Mouse (Mus musculus): ENCODE data around the gene Ttll8. TPM values are rescaled to one million over a fixed set of nuclear protein-coding genes. Genes with fewer than 3 reads are reported as not detected.
A peak's percentile ranks its signal among the peaks of the same experiment; 100 is the strongest.

Ttll8 gene
- total RNA-seq, 2 experiments from 2014 or later, result not detected

DNA sequence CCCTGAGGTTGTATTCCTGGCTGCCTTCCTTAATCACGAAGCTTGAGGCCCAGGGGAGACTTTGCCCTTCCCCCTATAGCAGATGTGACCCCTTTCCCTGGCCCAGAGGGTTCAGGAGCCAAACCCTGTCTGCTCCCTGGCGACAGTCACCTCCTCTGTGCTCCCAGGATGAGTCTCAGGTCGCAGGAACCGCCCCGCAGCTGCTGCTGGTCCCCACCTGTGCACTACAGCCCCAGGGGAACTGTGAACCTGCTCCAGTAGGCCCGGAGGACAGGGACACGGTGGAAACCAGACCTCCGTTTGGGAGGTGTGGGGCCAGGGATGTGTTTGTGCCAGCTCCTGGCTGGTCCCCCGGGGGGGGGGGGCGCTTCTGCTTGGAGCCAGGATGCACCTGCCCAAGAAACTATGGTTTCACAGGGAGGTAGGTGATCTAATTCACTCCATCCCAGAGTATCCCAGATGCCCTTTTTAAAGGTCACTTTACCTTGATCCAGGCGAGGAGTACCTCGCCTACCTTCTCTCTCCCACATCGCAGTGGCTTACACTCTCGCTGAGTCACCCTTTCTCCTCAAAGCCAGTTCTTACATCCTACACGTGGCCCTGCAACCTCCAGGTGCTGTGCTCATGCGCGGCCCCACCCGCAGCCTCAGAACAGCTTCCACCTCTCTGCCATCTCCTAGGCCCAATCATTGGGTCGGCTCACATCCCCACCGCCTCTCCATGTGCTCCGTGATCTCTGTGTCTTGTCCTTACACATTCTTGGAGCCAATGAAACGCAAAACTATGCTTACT is 72.8 kb downstream of the Ttll8 start:
- DNase-seq, result no peak

DNA sequence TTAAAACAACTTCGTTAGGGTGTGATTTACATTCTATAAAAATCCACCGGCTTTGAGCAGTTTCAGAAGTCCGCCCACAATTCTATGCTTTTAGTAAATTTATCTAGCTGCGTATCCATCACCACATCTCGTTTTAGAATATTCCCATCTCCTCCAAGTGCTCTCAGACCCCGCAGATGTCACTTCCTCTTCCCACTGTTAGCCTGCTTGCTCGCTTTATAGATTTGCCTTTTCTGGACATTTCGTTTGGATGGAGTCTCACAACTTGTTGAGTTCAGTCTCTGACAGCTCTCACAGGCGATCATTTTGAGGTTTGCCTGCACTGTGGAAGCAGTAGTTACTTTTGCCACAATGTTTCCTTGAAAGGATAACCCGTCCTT is 77.2 kb downstream of the Ttll8 start:
- DNase-seq, result no peak

DNA sequence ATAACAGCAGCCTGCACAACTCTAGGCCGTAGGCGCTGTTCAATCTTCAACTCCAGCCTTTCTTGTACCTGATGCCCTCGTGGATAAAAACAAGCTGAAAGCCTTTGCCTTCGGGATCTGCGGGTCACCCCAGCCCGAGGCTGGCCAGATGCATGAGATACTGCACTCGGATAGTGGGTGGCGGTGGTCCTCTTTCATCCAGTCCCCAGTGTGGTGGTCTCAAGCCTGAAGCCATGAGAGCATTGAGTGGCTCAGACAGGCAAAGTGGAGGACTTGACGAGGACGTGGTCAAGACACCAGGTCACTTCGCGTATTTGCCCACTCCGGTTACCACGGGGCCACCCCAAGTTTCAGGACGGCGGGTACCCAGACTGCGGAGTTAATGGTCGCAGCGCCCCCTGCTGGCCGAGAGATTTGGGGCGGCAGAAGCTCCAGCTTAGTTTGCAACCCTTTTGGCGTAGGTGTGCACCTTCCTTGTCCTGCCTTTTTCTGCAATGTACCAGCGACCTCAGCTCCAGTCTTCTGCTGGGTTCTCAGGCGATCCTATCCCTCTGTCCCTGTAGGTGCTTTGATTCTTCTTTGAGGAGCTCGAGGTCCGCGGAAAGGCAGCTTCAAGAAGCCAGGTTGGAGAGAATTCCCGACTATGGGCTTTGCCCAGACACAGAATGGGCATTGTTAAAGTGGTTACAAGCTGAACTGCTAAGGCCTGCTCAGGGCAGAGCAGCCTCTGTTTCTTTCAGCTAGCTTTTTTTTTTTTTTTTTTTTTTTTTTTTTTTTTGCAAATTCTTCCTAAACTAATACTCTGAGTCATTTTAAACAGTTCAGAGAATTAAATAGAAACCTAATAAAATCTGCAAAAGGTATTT is 77.8 kb downstream of the Ttll8 start:
- peak; percentile 64 for DNase-seq

DNA sequence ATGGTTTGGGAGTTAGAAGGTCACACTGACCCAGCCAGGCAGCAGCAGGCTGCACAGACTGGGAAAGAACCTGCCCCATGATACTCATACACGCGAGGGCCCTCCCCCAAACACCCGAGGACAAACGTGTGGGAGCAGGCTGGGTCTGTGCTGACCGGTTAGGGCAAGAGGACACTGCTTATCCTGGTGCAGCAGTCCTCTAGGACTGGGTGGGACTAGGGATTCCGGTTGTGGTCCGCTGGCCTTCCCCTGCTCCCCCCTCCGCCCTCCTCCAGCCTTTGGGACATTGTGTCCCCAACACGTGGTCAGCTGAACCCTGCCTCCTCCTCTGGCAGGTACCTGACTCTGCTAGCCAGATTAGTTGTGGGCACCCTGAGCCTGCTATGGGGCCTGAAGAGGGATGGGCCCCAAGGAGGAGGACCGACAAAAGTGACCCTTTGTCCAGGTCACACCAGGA is 78.6 kb downstream of the Ttll8 start:
- DNase-seq, result peak; percentile 59

DNA sequence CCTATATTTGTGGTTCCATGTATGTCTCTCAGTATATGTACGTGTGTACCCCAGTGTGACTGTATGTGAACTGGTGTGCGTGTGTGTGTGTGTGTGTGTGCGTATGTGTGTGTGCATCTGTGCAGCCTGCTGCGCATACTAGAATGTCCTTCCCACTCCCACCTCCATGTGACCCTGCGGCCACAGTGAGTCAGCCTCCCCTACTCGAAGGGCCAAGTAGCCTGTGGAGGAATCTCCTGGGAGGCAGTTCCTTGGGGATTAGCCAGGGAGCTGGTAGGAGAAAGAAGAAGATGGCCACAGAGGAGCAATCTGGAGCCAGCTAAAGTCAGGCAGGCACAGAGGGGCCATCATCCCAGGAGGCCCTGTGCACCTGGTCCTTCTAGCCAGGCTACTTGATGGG is 79.7 kb downstream of the Ttll8 start:
- no peak for DNase-seq

DNA sequence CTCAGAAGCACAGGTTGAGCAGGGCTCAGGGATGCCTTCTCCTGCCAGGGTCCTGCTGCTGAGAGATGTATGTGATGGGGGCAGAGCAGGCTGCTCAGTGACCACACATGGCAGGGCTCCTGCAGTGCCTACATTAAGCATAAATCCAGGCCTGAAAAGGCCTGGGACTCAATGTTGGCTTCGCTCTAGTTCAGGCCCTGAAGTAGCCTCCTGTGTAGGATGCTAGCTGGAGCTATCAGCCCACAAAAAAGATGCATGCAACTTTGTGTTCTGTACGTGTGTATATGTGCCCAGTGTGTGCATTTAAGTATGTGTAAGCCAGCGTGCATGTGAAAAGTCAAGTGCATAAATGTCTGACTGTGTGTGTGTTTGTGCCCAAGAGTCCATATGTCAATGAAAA is 80.2 kb downstream of the Ttll8 start:
- no peak for DNase-seq

DNA sequence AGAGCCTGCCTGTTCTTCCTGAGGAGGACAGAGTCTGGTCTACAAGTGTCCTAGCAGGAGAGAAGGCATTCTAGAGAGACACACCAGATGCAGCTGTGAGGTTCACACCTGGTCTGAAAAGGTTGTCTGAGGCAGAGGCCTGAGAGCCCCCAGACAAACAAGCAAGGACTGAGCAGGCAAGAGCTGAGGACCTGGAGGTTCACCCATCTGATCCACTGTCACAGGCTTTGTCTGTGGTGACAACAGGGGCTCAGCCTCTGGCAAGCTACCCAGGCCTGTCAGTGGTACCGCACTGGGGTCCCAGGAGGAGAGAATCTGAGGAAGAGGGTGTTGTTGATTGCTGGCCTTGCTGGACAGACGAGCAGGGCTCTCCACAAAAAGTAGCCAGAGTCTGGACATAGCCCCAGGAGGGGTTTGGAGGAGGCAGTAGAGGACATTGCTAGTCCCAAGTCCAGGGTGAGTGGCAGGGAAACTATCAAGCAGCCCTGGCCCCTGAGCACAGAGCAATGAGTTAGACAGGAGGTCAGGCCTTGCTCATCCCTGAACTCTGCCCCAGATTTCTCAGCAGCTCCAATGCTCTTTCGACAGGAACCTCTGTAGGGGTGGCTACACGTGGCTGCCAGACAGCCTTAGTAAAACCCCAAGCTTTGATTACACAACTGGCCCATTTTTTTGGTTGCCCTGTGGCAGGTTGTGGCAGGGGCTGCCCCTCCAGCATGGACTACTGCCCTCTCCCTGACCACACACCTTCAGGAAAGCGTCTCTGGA is 83.6 kb downstream of the Ttll8 start:
- peak; percentile 5 for DNase-seq

DNA sequence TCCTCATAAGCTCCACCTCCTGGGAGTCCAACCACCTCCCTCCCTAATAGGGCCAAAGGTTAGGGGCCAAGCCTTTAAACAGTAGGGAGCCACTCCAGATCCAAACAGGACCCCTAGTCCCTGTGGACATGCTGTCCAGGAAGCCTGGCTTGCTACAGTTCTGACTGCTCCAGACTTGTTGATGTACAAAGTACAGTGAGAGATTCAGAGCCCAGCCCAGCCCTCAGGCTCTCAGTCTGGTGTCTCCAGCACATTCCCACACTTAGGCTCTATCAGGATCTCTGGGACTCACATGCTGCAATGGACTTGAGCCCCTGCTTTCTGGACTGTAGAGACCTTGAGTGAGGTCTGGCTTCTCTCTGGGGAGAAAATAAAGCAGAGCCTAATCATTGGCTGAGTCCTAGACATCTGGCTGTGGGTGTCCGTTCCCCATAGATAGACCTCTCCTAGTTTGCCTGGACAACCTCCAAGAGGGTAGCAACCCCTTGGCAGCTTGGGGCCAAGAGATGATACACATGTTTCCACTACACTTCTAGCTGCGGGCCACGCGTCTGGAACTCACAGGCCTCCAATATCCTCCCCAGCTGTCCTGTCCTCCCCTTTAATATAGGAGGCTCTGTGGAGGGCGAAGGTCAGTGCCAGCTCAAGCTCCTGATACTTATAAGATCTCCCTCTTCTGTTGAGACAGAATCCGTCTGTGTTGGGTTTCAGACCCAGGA is 86.0 kb downstream of the Ttll8 start:
- DNase-seq, result peak; percentile 61

DNA sequence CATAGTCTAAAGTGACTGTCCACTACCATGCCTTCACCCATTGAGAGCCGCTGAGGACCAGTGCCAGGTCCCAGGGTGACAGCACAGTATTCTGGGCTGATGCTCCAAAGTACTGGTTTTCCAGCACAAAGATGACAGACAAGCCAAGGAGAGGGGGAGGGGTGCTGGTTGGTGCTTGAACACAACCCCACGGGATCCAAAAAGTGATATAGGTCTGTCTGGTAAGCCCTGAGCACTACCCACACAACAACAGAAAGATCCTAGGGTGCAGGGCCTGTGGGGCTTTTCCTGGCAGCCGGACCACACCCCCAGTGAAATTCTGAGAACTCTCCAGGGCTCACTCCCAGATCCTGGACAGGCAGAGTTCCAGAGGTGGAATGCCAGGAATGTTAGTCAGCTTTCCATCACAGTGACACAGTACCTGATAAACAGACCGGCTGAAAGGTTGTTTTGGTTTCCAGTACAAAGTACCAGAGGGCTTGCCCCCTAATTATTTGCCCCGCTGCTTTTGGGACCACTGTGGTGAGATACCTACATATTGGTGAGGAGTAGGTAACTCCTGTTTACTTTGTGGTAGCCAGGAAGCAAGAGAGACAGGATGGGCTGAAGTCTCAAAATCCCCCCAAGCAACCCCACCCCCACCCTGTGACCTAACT is 86.7 kb downstream of the Ttll8 start:
- DNase-seq, result peak; percentile 71

DNA sequence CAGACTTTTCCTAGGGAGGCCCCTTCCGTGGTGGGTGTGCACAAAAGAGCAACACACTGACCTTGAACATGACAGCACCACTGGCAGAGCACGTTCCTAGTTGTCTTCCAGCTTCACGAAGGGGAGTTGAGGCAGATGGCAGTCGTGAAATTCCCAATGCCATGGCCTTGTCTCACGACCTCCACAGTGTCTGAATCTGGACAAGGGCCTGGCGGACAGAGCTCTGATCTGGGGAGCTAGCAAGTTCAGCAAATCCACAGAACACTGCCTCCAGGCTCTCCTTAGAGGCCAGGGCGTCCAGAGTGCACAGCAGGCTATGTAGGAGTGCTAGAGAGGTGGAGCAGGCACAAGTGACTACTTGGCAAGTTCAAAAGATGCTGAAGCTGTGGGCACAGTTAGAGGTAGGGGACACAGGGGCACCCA is 87.3 kb downstream of the Ttll8 start:
- DNase-seq, result no peak

DNA sequence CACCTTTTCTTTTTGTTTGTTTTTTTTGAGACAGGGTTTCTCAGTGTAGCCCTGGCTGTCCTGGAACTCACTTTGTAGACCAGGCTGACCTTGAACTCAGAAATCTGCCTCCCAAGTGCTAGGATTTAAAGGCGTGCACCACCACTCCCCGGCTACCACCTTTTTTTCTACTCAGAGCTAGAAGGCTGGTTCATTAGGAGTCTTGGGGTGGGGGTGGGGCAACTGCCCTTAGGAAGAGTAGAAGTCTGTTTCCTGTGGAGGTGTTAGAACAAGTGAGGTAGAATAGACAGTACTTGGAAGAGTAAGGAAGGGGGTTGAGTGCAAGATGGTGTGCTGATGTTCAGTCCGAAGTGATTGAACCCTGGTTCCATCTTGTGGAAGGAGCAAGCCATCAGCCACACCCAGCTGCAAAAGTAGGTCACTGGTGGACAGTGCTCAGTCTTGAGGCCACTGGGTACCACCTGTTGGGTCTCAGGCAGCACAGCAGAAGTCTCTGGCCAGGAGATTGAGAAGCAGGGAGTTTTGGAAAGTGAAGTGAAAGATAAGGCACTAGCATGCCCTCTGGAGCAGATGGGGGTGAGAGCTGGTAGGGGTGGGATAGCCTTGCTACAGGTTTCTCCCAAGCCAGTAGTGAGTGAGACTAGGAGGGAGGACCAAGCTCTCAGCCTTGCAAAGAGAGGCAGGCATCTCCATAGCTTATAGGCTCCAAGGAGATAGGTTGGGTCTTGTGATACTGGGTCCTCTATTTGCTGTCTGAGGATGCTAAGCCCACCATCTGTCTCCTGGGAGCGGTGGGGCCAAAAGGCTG is 88.1 kb downstream of the Ttll8 start:
- DNase-seq, result no peak

DNA sequence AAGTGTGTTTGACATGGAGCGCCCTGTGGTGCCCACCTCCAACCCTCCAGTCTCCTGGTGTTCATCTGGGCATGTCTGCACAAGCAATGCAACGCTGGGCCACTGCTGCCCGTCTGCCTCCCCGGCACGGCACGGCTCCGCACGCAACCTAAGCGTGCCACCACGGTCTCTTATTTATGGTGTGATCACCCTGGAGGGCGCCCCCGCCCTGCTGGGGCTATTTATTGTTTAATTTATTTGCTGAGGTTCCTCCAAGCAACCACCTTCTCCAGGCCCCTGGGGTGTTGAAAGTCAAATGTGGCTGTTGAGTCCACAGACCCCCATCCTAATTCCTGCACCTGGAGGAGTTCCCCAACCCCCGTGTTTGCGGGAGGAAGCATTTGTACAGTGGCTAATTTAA is 89.2 kb downstream of the Ttll8 start:
- no peak for DNase-seq

DNA sequence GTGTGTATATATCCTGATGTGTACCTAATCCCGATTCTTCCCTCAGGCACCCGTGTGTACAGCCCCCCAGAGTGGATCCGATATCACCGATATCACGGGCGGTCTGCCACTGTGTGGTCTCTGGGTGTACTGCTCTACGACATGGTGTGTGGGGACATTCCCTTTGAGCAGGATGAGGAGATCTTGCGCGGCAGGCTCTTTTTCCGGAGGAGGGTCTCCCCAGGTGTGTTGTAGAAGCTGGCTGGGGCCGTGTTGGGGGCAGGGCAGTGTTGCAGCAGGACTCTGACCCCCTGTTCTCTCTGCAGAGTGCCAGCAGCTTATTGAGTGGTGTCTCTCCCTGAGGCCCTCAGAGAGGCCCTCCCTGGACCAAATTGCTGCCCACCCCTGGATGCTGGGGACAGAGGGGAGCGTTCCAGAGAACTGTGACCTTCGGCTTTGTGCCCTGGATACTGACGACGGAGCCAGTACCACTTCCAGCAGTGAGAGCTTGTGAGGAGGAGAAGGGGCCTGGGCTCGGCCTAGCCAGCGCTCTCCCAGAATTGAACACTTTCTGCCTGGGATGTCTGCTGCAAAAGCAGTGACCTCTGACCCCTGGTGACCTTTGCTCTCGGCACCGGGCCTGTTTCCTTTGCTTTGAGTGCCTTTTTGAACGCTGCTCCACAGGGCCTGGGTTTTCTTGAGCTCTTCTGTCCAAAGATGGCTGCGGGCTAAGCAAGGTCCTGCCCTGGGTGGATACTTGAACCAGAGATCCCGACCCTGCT is 89.8 kb downstream of the Ttll8 start:
- DNase-seq, result peak; percentile 34

DNA sequence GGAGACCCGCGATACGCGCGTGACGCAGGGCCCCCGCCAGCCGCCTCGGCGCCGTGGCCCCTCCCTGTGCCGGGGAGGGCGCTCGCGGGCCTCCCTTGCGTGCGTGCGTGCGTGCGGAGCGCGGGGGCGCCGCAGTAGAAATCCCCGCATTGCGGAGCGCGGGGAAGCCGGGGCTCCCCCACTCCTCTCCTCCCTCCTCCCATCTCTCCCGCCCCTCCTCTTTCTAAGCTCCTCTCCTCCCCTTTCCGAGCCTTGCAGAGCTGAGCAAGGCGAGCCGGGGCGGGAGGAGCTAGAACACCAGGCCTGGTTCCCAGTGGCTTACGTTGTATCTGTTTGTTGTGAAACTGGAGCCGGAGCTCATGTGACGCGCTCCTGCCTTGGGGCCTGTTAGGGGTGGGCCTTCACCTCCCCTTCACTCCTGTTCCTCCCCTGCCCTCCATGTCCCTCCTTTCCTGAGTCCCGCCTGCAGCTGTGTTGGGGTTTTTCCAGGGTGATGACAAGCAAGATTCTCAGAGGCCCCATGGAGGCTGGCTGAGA is 90.5 kb downstream of the Ttll8 start:
- peak; percentile 93 for DNase-seq

DNA sequence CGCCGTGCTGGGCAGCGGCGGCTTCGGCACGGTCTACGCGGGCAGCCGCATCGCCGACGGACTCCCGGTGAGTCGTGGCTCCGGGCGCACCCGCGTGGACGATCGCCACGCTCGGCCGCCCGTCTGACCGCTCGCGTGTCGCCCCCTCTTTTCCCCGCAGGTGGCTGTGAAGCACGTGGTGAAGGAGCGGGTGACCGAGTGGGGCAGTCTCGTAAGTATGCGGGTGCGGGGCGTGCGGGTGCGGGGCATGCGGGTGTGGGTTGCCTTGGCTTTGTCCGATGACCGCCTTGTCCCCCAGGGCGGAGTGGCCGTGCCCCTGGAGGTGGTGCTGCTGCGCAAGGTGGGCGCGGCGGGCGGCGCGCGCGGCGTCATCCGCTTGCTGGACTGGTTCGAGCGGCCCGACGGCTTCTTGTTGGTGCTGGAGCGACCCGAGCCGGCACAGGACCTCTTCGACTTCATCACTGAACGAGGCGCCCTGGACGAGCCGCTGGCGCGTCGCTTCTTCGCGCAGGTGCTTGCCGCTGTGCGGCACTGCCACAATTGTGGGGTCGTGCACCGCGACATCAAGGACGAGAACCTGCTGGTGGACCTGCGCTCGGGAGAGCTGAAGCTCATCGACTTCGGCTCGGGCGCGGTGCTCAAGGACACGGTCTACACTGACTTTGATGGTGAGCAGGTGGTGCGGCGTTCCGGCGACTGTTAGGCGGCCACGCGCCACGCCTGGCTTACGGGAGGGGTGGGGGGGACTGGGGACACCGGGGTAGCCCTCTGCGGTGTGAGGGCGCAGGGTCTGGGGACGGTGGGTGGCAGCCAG is 91.1 kb downstream of the Ttll8 start:
- peak; percentile 61 for DNase-seq

DNA sequence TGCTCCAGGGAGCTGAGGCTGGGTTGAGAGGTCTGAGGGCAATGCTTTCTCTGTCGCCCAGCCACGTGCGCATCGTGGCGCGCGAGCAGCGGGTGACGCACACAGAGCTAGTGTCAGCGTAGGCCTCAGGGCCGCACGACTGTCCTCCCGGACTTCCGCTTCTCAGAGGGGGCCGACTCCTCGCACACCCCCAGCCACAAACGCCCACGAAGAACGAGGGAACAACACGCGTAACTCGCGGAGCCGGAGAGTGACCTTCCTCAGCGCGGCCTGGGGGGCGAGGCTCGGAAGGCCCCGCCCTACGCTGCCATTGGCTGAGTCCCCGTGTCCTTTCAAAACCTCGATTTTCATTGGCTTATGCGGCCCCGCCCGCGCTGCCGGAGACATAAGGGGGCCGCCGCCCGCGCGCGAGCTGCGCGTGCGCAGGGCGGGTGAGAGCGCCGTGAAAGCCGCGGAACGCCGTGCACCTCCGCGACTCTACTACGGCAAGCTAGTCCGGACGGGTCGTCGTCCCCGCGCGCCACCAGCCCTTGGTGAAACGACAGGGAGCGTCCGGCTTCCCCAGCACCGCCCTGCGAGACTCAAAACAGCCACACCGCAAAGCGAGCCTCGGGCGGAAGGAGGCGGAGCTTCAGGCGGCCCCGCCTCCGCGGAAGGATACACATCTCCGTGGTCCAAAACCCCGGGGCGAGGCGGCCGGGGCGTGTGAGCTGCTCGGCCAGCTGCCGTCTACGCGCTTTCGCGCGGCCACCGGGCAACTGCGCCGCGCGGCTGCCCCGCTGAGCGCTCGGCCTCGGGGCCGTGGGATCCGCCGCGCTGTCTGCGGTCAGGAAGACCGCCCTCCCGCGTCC is 92.2 kb downstream of the Ttll8 start, which contains the start of gene Pim3:
Pim3 (plus strand) TSS at position 415 of the 851 bp plus-strand sequence.
- peak; percentile 97 for DNase-seq

DNA sequence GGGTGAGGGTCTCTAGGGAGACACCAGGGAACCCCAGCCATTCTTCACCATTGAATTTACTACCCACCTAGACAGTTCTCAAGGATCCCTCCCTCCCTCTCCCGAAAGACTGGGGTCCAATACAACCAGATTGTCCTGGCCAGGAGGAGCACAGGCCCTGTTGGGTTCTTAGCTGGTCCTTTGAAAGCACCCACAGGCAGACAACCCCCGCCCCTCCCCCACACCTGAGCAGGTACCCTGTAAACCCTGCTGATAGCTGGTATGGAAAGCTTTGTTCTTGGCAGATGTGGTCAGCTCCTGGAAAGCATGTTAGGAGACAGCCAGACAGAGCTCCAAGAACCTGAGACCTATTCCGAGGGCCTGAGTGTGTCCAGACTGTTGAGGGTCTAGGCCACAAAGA is 93.4 kb downstream of the Ttll8 start:
- no peak for DNase-seq
